Mouse (Mus musculus): ENCODE measurements around the gene Serpinb3b. TPM values are rescaled to one million over a fixed set of nuclear protein-coding genes. Genes with fewer than 3 reads are reported as not detected.
"Not testable (repeated sequence)": the region's sequence is repeated elsewhere in the genome, so short reads cannot be mapped to it uniquely, and the experiment has no call there.

The Serpinb3b gene
- not detected in 2 replicates for polyA plus RNA-seq (2012; rRNA removed)

DNA sequence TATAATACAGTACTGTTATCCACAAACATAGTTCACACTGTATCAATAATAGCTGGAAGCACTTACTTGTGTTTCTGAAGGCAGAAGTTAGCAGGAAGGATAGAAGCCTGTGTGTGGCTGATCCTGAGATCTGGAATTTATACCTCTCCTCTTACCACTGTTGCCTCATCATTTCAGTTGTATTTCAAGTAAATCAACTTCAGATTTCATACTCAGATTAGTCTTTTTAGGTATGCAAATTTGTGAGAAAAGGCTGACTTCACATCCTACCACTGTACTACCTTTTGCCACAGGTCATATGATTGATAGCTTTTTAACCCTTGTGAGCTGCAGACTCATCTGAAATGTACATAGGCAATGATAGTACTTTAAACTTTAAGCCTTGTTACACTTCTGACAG lies at the start of gene Serpinb3b, which contains the start of gene Serpinb3c:
Gene Serpinb3b (minus strand): TSS at position 101 of the 400 bp plus-strand sequence.
Gene Serpinb3c (minus strand): TSS at position 111 of the 400 bp plus-strand sequence.
- DNase-seq (ENCODE audit: extremely low spot score in 1 of 2, low spot score in 1 of 2): not testable (repeated sequence)

DNA sequence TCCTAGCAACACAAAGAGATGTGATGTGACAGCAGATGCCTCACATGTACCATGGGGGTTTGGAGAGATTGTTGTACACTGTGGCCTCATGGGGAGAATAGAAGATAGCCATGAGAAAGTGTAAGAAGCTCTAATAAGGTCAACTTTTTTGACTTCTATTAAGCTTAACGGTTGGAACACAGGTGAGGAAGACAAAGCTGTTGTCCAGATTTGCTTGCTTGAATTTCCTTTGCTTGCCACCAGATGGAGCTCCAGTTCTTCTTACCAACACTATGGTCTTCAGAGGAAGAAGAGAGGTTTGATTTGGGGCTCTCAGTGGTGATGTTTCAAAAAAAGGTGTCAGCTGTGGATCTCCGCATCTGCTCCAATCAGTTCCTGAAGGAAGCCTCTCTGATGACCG lies 35.0 kb downstream of the Serpinb3b start:
- DNase-seq (ENCODE audit: extremely low spot score in 1 of 2, low spot score in 1 of 2): peak in 1 of 2 experiments; percentile 34

DNA sequence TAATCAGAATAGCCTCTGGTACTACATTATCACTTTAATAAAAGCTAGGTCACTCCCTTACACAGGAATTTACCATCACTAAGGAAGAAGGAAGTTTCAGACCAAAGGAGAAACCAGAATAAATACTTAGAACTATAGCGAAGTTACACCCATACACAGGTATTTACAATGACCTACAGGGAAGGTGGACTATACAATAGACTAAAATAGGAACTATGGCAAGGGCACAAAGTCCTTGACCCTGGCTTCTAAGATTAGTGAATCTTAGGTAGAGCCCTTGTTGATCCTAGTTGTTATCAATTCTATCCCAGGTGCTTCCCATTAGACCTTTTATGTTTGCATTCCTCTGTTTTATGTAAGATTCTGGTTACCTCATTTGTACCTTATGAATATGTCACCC lies 60.9 kb downstream of the Serpinb3b start:
- not testable (repeated sequence) for DNase-seq (ENCODE audit: extremely low spot score in 1 of 2, low spot score in 1 of 2)

DNA sequence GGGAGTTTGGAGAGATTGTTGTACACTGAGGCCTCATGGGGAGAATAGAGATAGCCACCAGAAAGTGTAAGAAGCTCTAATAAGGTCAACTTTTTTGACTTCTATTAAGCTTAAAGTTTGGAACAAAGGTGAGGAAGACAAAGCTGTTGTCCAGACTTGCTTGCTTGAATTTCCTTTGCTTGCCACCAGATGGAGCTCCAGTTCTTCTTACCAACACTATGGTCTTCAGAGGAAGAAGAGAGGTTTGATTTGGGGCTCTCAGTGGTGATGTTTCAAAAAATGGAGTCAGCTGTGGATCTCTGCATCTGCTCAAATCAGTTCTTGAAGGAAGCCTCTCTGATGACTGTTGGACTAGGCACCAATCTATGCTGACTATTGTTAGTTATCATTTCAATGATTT lies 150.7 kb downstream of the Serpinb3b start:
- DNase-seq (ENCODE audit: extremely low spot score in 1 of 2, low spot score in 1 of 2): peak; percentile 6 to 50

Other genes with a start within 250 kb of the Serpinb3b start
- gene Serpinb3a, start 226.1 kb downstream of the Serpinb3b start, polyA plus RNA-seq (2012; rRNA removed): not detected in 2 replicates
- gene Serpinb3d, start 194.9 kb downstream of the Serpinb3b start, polyA plus RNA-seq (2012; rRNA removed): not detected in 2 replicates
- gene Serpinb3c, start within 50 bp of the Serpinb3b start, polyA plus RNA-seq (2012; rRNA removed): not detected in 2 replicates
- 0.13 TPM in 1 of 2 replicates, not detected in the other for gene Serpinb11, start 82.8 kb upstream of the Serpinb3b start, polyA plus RNA-seq (2012; rRNA removed)
- gene Serpinb7, start 121.3 kb upstream of the Serpinb3b start, polyA plus RNA-seq (2012; rRNA removed): 0.06 and 0.08 TPM in 2 replicates
- gene Serpinb2, start 233.1 kb upstream of the Serpinb3b start, polyA plus RNA-seq (2012; rRNA removed): 0.08 and 0.11 TPM in 2 replicates

Measured in frontal cortex, adult 2 months (tissue).